Mouse (Mus musculus) C2C12 (cell line): ENCODE results near the gene Sdhb. TPM values are rescaled to one million over a fixed set of nuclear protein-coding genes. Genes with fewer than 3 reads are reported as not detected.
A peak's percentile ranks its signal among the peaks of the same experiment; 100 is the strongest.

Source experiments
- H3K27me3 ChIP-seq: one replicate; pipeline ENCODE4 v1.6.1; 2011; ENCODE audit not compliant: control insufficient read depth, insufficient read depth, insufficient read length
- H3K36me3 ChIP-seq: one replicate; pipeline ENCODE4 v1.6.1; 2011; ENCODE audit not compliant: control insufficient read depth, insufficient read depth
- H3K4me3 ChIP-seq: one replicate; pipeline ENCODE4 v1.5.1; 2011; ENCODE audit warnings: mild to moderate bottlenecking, control low read depth; ENCODE audit not compliant: poor library complexity, insufficient read depth, severe bottlenecking
- H3K79me2 ChIP-seq: one replicate; pipeline ENCODE4 v1.6.1; 2011; ENCODE audit not compliant: control insufficient read depth, insufficient read depth
- H3K79me3 ChIP-seq: one replicate; pipeline ENCODE4 v1.6.1; 2011; ENCODE audit warnings: low read depth, control low read depth
- H3ac ChIP-seq: one replicate; pipeline ENCODE3; 2011; ENCODE audit warnings: low read depth; ENCODE audit not compliant: control insufficient read depth, insufficient read length
- CEBPB ChIP-seq: IDR thresholded peaks from one replicate; pipeline ENCODE4 v1.6.1; 2011; ENCODE audit warnings: low read depth, mild to moderate bottlenecking, control low read depth, moderate library complexity
- CTCF ChIP-seq: IDR thresholded peaks from one replicate; pipeline ENCODE4 v1.5.1; 2011; ENCODE audit not compliant: control insufficient read depth, insufficient read depth, insufficient read length
- FOSL1 ChIP-seq: IDR thresholded peaks from one replicate; pipeline ENCODE4 v1.8.0; 2011; ENCODE audit warnings: mild to moderate bottlenecking, low read length; ENCODE audit not compliant: poor library complexity, insufficient read depth, severe bottlenecking
- MAX ChIP-seq: IDR thresholded peaks from one replicate; pipeline ENCODE4 v1.6.1; 2011; ENCODE audit warnings: mild to moderate bottlenecking, control low read depth
- MYOD1 ChIP-seq: IDR thresholded peaks from one replicate; pipeline ENCODE4 v1.6.1; 2011; ENCODE audit warnings: low read depth; ENCODE audit not compliant: control insufficient read depth, insufficient read length
- MYOG ChIP-seq: IDR thresholded peaks from one replicate; pipeline ENCODE4 v1.6.1; 2011; ENCODE audit not compliant: control insufficient read depth, insufficient read length; ENCODE audit errors: extremely low read depth
- USF1 ChIP-seq: IDR thresholded peaks from one replicate; pipeline ENCODE4 v1.6.1; 2011; ENCODE audit warnings: low read depth, mild to moderate bottlenecking, control low read depth, moderate library complexity
- polyA plus RNA-seq: library from polyadenylated mRNA; unstranded; fragments of >200 nt; fragmentation: generic; extraction: Trizol; gene quantifications from one replicate; pipeline ENCODE4 v1.2.1, GENCODE M21; 2012; ENCODE audit warnings: missing spikeins

The Sdhb gene
- polyA plus RNA-seq, 1 experiment, result 370 TPM

DNA sequence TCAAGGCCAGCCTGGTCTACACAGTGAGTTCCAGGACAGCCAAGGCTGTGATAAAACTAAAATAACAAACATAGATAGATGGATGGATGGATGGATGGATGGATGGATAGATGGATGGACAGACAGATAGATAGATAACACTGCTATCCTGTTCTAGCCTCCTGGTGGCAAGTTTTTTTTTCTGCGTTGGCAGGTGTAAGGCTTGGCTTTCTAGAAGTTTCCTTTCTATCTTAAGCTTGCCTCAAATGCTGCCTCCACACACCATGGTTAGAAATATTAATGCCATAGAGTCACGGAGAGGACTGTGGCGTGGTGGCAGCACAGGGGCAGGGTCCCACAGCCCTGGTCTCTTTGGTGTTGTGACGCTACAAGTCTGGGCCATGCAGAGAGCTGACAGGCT lies 15.4 kb upstream of the Sdhb start:
- no peaks in the 10 kb centered on the region for H3K79me3 ChIP-seq
- no peaks in the 10 kb centered on the region for H3K36me3 ChIP-seq
- no peaks in the 10 kb centered on the region for H3K79me2 ChIP-seq
- H3K4me3 ChIP-seq, result no peak overlapping the region
- TF ChIP-seq MYOD1, result no peak
- no peak overlapping the region for H3ac ChIP-seq
- H3K27me3 ChIP-seq, result no peaks in the 10 kb centered on the region

DNA sequence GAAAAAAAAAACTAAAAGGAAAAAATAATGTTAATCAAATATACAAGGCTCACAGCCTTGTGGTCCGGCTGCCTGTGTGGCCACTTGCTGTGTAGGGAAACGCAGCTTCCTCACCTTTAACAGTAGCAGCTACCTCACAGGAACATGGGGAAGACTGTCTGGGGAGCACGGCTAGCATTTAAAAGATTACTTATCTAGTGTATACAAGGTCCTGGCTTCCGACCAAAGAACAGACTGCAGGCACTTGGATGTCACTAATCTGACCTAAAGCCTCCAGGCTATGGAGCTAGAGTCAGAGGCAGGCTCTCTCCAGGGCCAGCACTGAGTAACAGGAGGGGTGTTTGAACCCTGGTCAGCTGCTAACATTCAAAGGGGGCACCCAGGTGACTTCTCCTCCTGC lies 15.0 kb upstream of the Sdhb start:
- H3K4me3 ChIP-seq, result no peak overlapping the region
- no peaks in the 10 kb centered on the region for H3K79me2 ChIP-seq
- H3K36me3 ChIP-seq, result no peaks in the 10 kb centered on the region
- H3K27me3 ChIP-seq, result no peaks in the 10 kb centered on the region
- H3ac ChIP-seq, result no peak overlapping the region
- TF ChIP-seq CTCF (no peak), MAX (no peak), MYOG (no peak), MYOD1 (no peak), FOSL1 (no peak), USF1 (no peak), CEBPB (no peak)
- no peaks in the 10 kb centered on the region for H3K79me3 ChIP-seq

DNA sequence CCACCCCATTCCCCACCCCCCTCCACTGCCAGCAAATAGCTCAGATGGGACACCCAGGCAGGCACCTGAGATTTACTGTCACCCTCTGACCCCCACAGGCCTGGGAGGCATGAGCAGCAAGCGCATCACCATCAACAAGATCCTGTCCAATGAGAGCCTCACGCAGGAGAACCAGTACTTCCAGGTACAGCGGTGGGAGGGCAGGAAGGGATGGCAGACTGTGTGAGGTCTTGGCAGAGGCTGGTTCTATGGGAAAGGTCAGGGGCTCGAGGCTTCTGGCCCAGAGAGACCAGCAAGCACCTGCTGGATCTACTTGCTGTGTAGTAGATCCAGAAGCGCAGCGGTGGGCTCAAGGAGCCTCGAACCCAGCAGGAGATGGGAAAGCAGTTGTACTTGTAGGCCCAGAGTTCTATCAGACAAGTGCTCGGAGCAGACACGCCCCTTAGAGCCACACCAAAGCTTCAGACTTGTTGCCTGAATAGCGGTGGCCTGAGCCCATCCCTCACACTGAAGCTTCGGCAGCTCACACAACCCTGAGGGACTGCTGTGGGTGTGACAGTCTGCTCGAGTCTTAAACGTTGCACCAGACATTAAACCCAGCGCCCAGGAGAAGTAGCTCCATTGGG lies 14.3 kb upstream of the Sdhb start:
- H3K36me3 ChIP-seq, result no peaks in the 10 kb centered on the region
- TF ChIP-seq FOSL1 (no peak), USF1 (no peak), MYOD1 (no peak), MYOG (no peak), CEBPB (no peak)
- H3ac ChIP-seq, result no peak overlapping the region

DNA sequence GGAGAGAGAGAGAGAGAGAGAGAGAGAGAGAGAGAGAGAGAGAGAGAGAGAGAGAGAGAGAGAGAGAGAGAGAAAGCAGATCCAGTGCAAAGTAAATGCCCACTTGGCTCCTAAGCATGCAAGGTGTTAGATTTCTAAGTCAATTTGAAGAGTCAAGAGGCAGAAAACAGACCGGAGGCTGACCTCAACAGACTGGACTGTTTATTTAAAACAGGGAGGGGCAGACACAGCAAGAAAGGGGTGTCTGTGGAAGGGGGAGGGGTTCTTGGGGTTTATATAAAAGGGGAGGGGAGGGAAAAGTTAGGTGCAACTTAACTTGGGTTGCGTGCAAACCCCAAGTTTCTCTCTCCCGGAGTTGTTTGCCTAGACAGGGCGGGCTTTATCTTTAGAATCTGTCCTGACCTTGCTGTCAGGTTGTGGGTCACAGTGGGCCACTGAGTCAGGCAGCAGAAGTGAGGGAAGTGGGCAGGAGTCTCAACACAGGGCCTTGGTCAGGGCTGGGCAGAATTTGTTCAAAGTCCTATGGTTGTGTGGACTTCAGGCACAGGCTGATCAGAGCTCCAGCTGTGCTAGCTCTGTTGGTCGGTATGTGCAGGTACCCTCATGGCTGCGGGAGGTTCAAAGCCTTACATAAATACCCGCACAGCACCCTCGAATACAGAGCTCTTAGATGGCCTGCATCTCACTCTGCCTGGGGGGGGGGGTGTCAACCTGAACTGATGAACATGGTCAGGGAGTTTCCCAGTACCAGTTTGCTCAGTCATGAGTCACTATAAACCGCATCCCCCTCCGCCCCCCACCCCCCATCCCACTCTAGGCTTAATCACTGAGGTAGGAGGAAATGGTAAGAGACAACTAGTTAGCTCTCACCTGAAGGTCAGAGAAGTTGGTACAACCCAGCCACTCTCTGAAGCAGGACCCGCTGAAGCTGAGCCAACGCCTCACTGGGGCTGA lies 13.2 kb upstream of the Sdhb start:
- Histone ChIP-seq H3K79me2 (no peaks in the 10 kb centered on the region), H3K36me3 (no peaks in the 10 kb centered on the region), H3ac (peak overlapping the region; percentile 14), H3K27me3 (no peaks in the 10 kb centered on the region), H3K4me3 (no peak overlapping the region), H3K79me3 (no peaks in the 10 kb centered on the region)
- no peak for TF ChIP-seq MYOD1

More for the DNA sequence above, 14.3 kb upstream of the Sdhb start:
- Histone ChIP-seq H3K4me3 (no peak overlapping the region), H3K79me3 (no peaks in the 10 kb centered on the region), H3K27me3 (no peaks in the 10 kb centered on the region), H3K79me2 (no peaks in the 10 kb centered on the region)

DNA sequence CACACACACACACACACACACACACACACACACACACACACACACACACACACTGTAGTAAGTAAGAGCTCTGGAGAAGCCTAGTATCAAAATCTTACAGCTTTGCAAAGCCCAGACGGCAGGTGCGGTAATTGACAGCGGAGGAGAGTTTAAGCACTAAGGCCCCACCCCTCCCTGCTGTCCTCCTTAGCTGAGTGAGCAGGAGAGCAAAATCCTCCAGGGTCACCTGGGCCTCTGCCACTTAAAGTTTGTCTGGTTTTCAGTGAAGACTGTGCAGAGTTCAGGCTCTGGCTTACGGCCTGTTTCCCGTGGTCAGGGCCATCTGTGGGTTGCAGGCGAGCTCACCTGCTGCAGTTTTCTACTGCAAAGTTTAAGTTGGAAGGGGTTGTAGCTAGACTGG lies 12.5 kb upstream of the Sdhb start:
- Histone ChIP-seq H3K79me2 (no peaks in the 10 kb centered on the region), H3K36me3 (no peaks in the 10 kb centered on the region)

DNA sequence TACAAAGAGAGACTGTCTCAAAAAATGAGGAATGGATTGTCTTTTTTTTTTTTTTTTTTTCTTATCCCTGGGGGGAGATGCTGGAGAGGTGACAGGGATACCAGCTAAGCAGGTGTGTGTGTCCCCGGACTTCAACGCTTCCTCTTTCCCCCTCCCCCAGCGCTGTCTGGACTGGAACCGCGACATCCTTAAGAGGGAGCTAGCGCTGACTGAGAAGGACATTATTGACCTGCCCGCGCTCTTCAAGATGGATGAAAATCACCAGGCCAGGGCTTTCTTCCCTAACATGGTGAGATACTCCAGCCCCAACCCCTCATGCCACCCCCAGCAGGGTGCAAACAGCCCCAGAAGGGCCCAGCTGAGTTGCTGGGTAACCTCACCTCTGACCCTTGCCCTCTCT lies 12.0 kb upstream of the Sdhb start:
- Histone ChIP-seq H3K79me3 (no peaks in the 10 kb centered on the region), H3K27me3 (no peaks in the 10 kb centered on the region), H3ac (no peak overlapping the region), H3K36me3 (no peaks in the 10 kb centered on the region), H3K4me3 (no peak overlapping the region), H3K79me2 (no peaks in the 10 kb centered on the region)
- no peak for TF ChIP-seq USF1

More for the DNA sequence above, 12.5 kb upstream of the Sdhb start:
- Histone ChIP-seq H3K27me3 (no peaks in the 10 kb centered on the region), H3K79me3 (no peaks in the 10 kb centered on the region), H3K4me3 (no peak overlapping the region), H3ac (no peak overlapping the region)
- no peak for TF ChIP-seq USF1
- no peak for TF ChIP-seq CTCF
- no peak for TF ChIP-seq CEBPB
- no peak for TF ChIP-seq FOSL1
- TF ChIP-seq MAX, result no peak
- TF ChIP-seq MYOG, result no peak
- no peak for TF ChIP-seq MYOD1
